Mouse (Mus musculus): Measurements from ENCODE around the gene Tbce.

GRCm38 (mm10) chr13:13993041-13993440 is 46.4 kb downstream of the Tbce start:
- no peak for TF ChIP-seq POLR2A (IDR thresholded peaks at IDR 0.05; ENCODE audit: insufficient read depth, low read depth, low read length)
- TF ChIP-seq CTCF (IDR thresholded peaks at IDR 0.05; ENCODE audit: insufficient read depth, low read depth, low read length): no peak
